Mouse (Mus musculus) myocyte (in vitro differentiated cells): ENCODE measurements around the gene Ankar. TPM values are rescaled to one million over a fixed set of nuclear protein-coding genes. Genes with fewer than 3 reads are reported as not detected.

ENCODE experiments used
- H3K27me3 ChIP-seq: one replicate; pipeline ENCODE4 v1.6.1; 2011; ENCODE audit not compliant: control insufficient read depth, insufficient read depth, insufficient read length
- H3K36me3 ChIP-seq: one replicate; pipeline ENCODE4 v1.6.1; 2011; ENCODE audit not compliant: control insufficient read depth, insufficient read depth
- H3K4me2 ChIP-seq: one replicate; pipeline ENCODE4 v1.6.1; 2011; ENCODE audit warnings: low read depth, control low read depth
- H3K4me3 ChIP-seq: one replicate; pipeline ENCODE4 v1.5.1; 2011; ENCODE audit warnings: mild to moderate bottlenecking, control low read depth, moderate library complexity
- H3K79me2 ChIP-seq: one replicate; pipeline ENCODE4 v1.6.1; 2011; ENCODE audit not compliant: control insufficient read depth, insufficient read depth
- H3ac ChIP-seq: one replicate; pipeline ENCODE4 v1.6.1; 2011; ENCODE audit not compliant: control insufficient read depth, insufficient read length
- CEBPB ChIP-seq: IDR thresholded peaks from 2 replicates; pipeline ENCODE4 v1.6.1; 2011; ENCODE audit warnings: mild to moderate bottlenecking, moderate library complexity; ENCODE audit not compliant: poor library complexity, insufficient read depth, severe bottlenecking
- E2F4 ChIP-seq: IDR thresholded peaks from one replicate; pipeline ENCODE4 v1.6.1; 2011; ENCODE audit warnings: mild to moderate bottlenecking, control low read depth, moderate library complexity; ENCODE audit not compliant: insufficient read depth
- MAX ChIP-seq: IDR thresholded peaks from one replicate; pipeline ENCODE4 v1.6.1; 2011; ENCODE audit warnings: low read depth, mild to moderate bottlenecking, control low read depth
- MYOD1 ChIP-seq, 3 experiments: IDR thresholded peaks; one replicate each; pipeline ENCODE4 v1.6.1; 2011; ENCODE audit warnings: control low read depth in 2 of 3, low read depth in 2 of 3, mild to moderate bottlenecking in 2 of 3, moderate library complexity in 1 of 3; ENCODE audit not compliant: insufficient read length in 2 of 3, control insufficient read depth in 1 of 3
- MYOG ChIP-seq, 3 experiments: IDR thresholded peaks; one replicate each; pipeline ENCODE4 v1.6.1; 2011; ENCODE audit warnings: control low read depth in 2 of 3, low read depth in 2 of 3, mild to moderate bottlenecking in 2 of 3; ENCODE audit not compliant: insufficient read length in 2 of 3, control insufficient read depth in 1 of 3, insufficient read depth in 1 of 3
- POLR2A ChIP-seq: IDR thresholded peaks from one replicate; pipeline ENCODE4 v1.6.1; 2011; ENCODE audit warnings: low read depth, mild to moderate bottlenecking, control low read depth, moderate library complexity; ENCODE audit not compliant: insufficient read length
- POLR2AphosphoS2 ChIP-seq: IDR thresholded peaks from one replicate; pipeline ENCODE4 v1.6.1; 2011; ENCODE audit warnings: low read depth, control low read depth; ENCODE audit not compliant: insufficient read length
- REST ChIP-seq: IDR thresholded peaks from one replicate; pipeline ENCODE4 v1.6.1; 2011; ENCODE audit warnings: mild to moderate bottlenecking, control low read depth, moderate library complexity; ENCODE audit not compliant: insufficient read depth, insufficient read length
- SRF ChIP-seq: IDR thresholded peaks from one replicate; pipeline ENCODE4 v1.6.1; 2011; ENCODE audit warnings: low read depth; ENCODE audit not compliant: control insufficient read depth, insufficient read length
- TCF12 ChIP-seq: IDR thresholded peaks from one replicate; pipeline ENCODE4 v1.6.1; 2011; ENCODE audit warnings: mild to moderate bottlenecking, control low read depth; ENCODE audit not compliant: poor library complexity, insufficient read depth, severe bottlenecking
- TCF3 ChIP-seq: IDR thresholded peaks from one replicate; pipeline ENCODE4 v1.6.1; 2011; ENCODE audit warnings: low read depth, control low read depth; ENCODE audit not compliant: insufficient read length
- USF1 ChIP-seq: IDR thresholded peaks from one replicate; pipeline ENCODE4 v1.6.1; 2011; ENCODE audit warnings: low read depth, mild to moderate bottlenecking, control low read depth, moderate library complexity
- polyA plus RNA-seq: library from polyadenylated mRNA; unstranded; fragments of >200 nt; fragmentation: generic; extraction: Trizol; gene quantifications from one replicate; pipeline ENCODE4 v1.2.1, GENCODE M21; 2012; ENCODE audit warnings: missing spikeins

Gene Ankar
- polyA plus RNA-seq, 1 experiment = not detected

- Histone ChIP-seq H3K4me2 (no peak overlapping the region), H3K79me2 (no peaks in the 10 kb centered on the region), H3K4me3 (no peak overlapping the region), H3K36me3 (no peaks in the 10 kb centered on the region), H3K27me3 (no peaks in the 10 kb centered on the region), H3ac (no peak overlapping the region)
- TF ChIP-seq E2F4 (no peak), POLR2A (no peak), POLR2AphosphoS2 (no peak), USF1 (no peak), REST (no peak), MAX (no peak), TCF3 (no peak), SRF (no peak), TCF12 (no peak), MYOG (IDR thresholded peaks at IDR 0.05; ENCODE audit: control insufficient read depth in 1 of 3, insufficient read depth in 1 of 3, insufficient read length in 2 of 3, low read depth in 2 of 3) (no peak), MYOD1 (IDR thresholded peaks at IDR 0.05; ENCODE audit: control insufficient read depth in 1 of 3, insufficient read length in 2 of 3, low read depth in 2 of 3) (no peak), CEBPB (no peak)
These were observed 38.7 kb upstream of the Ankar start for GRCm38 (mm10) chr1:72738946-72739680.

GRCm38 (mm10) chr1:72736397-72737125 lies 36.2 kb upstream of the Ankar start:
- no peak for TF ChIP-seq POLR2A
- TF ChIP-seq E2F4 = no peak
- TF ChIP-seq MYOD1 (IDR thresholded peaks at IDR 0.05; ENCODE audit: control insufficient read depth in 1 of 3, insufficient read length in 2 of 3, low read depth in 2 of 3) = peak in 2 of 3 experiments; percentile 36 to 44
- Histone ChIP-seq H3K36me3 (no peaks in the 10 kb centered on the region), H3K4me2 (peak overlapping the region; percentile 8), H3ac (no peak overlapping the region), H3K27me3 (no peaks in the 10 kb centered on the region), H3K79me2 (no peaks in the 10 kb centered on the region), H3K4me3 (no peak overlapping the region)

GRCm38 (mm10) chr1:72733191-72733691 lies 32.9 kb upstream of the Ankar start:
- Histone ChIP-seq H3K4me3 (no peak overlapping the region), H3K27me3 (no peaks in the 10 kb centered on the region), H3K36me3 (no peaks in the 10 kb centered on the region), H3K79me2 (no peaks in the 10 kb centered on the region), H3K4me2 (no peak overlapping the region), H3ac (no peak overlapping the region)
- TF ChIP-seq MYOD1 (IDR thresholded peaks at IDR 0.05; ENCODE audit: control insufficient read depth in 1 of 3, insufficient read length in 2 of 3, low read depth in 2 of 3) = no peak
- no peak for TF ChIP-seq MYOG (IDR thresholded peaks at IDR 0.05; ENCODE audit: control insufficient read depth in 1 of 3, insufficient read depth in 1 of 3, insufficient read length in 2 of 3, low read depth in 2 of 3)
- TF ChIP-seq SRF = no peak
- no peak for TF ChIP-seq CEBPB
- no peak for TF ChIP-seq POLR2AphosphoS2
- no peak for TF ChIP-seq E2F4
- TF ChIP-seq REST = no peak
- no peak for TF ChIP-seq TCF3
- no peak for TF ChIP-seq USF1
- no peak for TF ChIP-seq TCF12
- no peak for TF ChIP-seq MAX
- TF ChIP-seq POLR2A = no peak

GRCm38 (mm10) chr1:72730126-72730525 lies 29.7 kb upstream of the Ankar start:
- Histone ChIP-seq H3K27me3 (no peaks in the 10 kb centered on the region), H3K36me3 (no peaks in the 10 kb centered on the region), H3K4me3 (no peak overlapping the region), H3ac (no peak overlapping the region), H3K79me2 (no peaks in the 10 kb centered on the region), H3K4me2 (no peak overlapping the region)
- TF ChIP-seq CEBPB (no peak), SRF (no peak), POLR2AphosphoS2 (no peak), E2F4 (no peak), TCF3 (no peak), MAX (no peak), POLR2A (no peak), USF1 (no peak), TCF12 (no peak), MYOG (IDR thresholded peaks at IDR 0.05; ENCODE audit: control insufficient read depth in 1 of 3, insufficient read depth in 1 of 3, insufficient read length in 2 of 3, low read depth in 2 of 3) (no peak), REST (no peak), MYOD1 (IDR thresholded peaks at IDR 0.05; ENCODE audit: control insufficient read depth in 1 of 3, insufficient read length in 2 of 3, low read depth in 2 of 3) (no peak)
